Mouse (Mus musculus) left cerebral cortex, postnatal 25 days (tissue): ENCODE data around the gene Apba3. TPM values are rescaled to one million over a fixed set of nuclear protein-coding genes. Genes with fewer than 3 reads are reported as not detected.

Experiments used
- DNase-seq, 2 experiments: peaks; one replicate each; pipeline ENCODE4 v3.0.0; 2022; ENCODE audit warnings: low spot score in 2 of 2, mixed read lengths in 1 of 2
- intact Hi-C: fragments of 180-260 bp; cut with DNase I; formaldehyde crosslinking; loops from one replicate; pipeline ENCODE4 v1.15.1; 2025
- total RNA-seq, 2 experiments: library from RNA; stranded (reverse); gene quantifications; 2 replicates each; pipeline ENCODE4 v1.2.3; 2021

Gene Apba3
- total RNA-seq, 2 experiments from 2014 or later = 38.6 to 40.0 TPM

- intact Hi-C loops = loop anchor here (5.0 kb wide), 2 partner anchors 55 to 160 kb away; partner anchors contain the start of gene Gipc3
- DNase-seq = no peak
These were observed 20.9 kb downstream of the Apba3 start for GRCm38 (mm10) chr10:81287513-81288157.

GRCm38 (mm10) chr10:81288601-81289000 is 21.8 kb downstream of the Apba3 start:
- no peak for DNase-seq
- intact Hi-C loops = loop anchor here (5.0 kb wide), 2 partner anchors 54 to 159 kb away; partner anchors contain the start of gene Gipc3

- intact Hi-C loops = loop anchor here (5.0 kb wide), 2 partner anchors 53 to 158 kb away; partner anchors contain the start of gene Gipc3
- DNase-seq = peak in 1 of 2 experiments; percentile 65
These were observed 22.5 kb downstream of the Apba3 start for GRCm38 (mm10) chr10:81289278-81289677.

GRCm38 (mm10) chr10:81289811-81290210 is 23.1 kb downstream of the Apba3 start:
- no peak for DNase-seq
- intact Hi-C loops = loop anchor here (2.0 to 5.0 kb wide), 3 partner anchors 52 to 157 kb away; partner anchors contain the start of genes Gipc3 and Hmg20b

- DNase-seq = no peak
- intact Hi-C loops = loop anchor here (2.0 kb wide), 1 partner anchor 60 kb away; the partner anchor contains the start of gene Hmg20b
These were observed 24.1 kb downstream of the Apba3 start for GRCm38 (mm10) chr10:81290698-81291460.

GRCm38 (mm10) chr10:81291511-81292104 is 24.8 kb downstream of the Apba3 start, which contains the start of gene Tjp3:
Gene Tjp3, minus strand, starts transcription at chr10:81291581.
- no peak for DNase-seq
- intact Hi-C loops = loop anchor here (2.0 kb wide), 2 partner anchors 25 to 59 kb away; partner anchors contain the start of gene Hmg20b

- peak; percentile 99 to 100 for DNase-seq
- intact Hi-C loops = loop anchor here (1.0 to 2.0 kb wide), 2 partner anchors 15 to 24 kb away; no protein-coding TSS in a partner anchor
These were observed 26.0 kb downstream of the Apba3 start, which contains the start of gene Pip5k1c for GRCm38 (mm10) chr10:81292554-81293333. Gene Pip5k1c, plus strand, starts transcription at chr10:81292963.

GRCm38 (mm10) chr10:81293334-81294030 is 26.7 kb downstream of the Apba3 start:
- DNase-seq = no peak
- intact Hi-C loops = loop anchor here (1.0 to 2.0 kb wide), 2 partner anchors 14 to 23 kb away; no protein-coding TSS in a partner anchor

- no peak for DNase-seq
- intact Hi-C loops = no loop called here
These were observed 27.7 kb downstream of the Apba3 start for GRCm38 (mm10) chr10:81294442-81294841.

- peak in 1 of 2 experiments; percentile 88 for DNase-seq
- intact Hi-C loops = no loop called here
These were observed 28.4 kb downstream of the Apba3 start for GRCm38 (mm10) chr10:81295185-81295584.

- intact Hi-C loops = no loop called here
These were observed 30.5 kb downstream of the Apba3 start for GRCm38 (mm10) chr10:81297246-81297645.

GRCm38 (mm10) chr10:81297845-81298244 is 31.1 kb downstream of the Apba3 start:
- intact Hi-C loops = no loop called here

More at GRCm38 (mm10) chr10:81297246-81297645, 30.5 kb downstream of the Apba3 start:
- no peak for DNase-seq

GRCm38 (mm10) chr10:81298369-81299100 is 31.8 kb downstream of the Apba3 start:
- intact Hi-C loops = no loop called here
- peak in 1 of 2 experiments; percentile 93 for DNase-seq

More at GRCm38 (mm10) chr10:81297845-81298244, 31.1 kb downstream of the Apba3 start:
- DNase-seq = no peak

GRCm38 (mm10) chr10:81299585-81300351 is 33.0 kb downstream of the Apba3 start:
- DNase-seq = no peak
- intact Hi-C loops = no loop called here

GRCm38 (mm10) chr10:81300352-81300907 is 33.7 kb downstream of the Apba3 start:
- intact Hi-C loops = no loop called here

GRCm38 (mm10) chr10:81301321-81301720 is 34.6 kb downstream of the Apba3 start:
- no peak for DNase-seq
- intact Hi-C loops = no loop called here

More at GRCm38 (mm10) chr10:81300352-81300907, 33.7 kb downstream of the Apba3 start:
- DNase-seq = no peak

GRCm38 (mm10) chr10:81302288-81302687 is 35.5 kb downstream of the Apba3 start:
- intact Hi-C loops = no loop called here
- DNase-seq = no peak
